Mouse (Mus musculus) heart, postnatal 0 days (tissue): Measurements from ENCODE around the gene Gins2.

ENCODE experiments used
- CTCF ChIP-seq: IDR thresholded peaks from 2 replicates; pipeline ENCODE4 v1.5.1; 2016; ENCODE audit warnings: antibody characterized with exemption, control low read depth, low read depth
- EP300 ChIP-seq: IDR thresholded peaks from 2 replicates; pipeline ENCODE4 v1.6.1; 2016; ENCODE audit warnings: antibody characterized with exemption, low read depth

DNA sequence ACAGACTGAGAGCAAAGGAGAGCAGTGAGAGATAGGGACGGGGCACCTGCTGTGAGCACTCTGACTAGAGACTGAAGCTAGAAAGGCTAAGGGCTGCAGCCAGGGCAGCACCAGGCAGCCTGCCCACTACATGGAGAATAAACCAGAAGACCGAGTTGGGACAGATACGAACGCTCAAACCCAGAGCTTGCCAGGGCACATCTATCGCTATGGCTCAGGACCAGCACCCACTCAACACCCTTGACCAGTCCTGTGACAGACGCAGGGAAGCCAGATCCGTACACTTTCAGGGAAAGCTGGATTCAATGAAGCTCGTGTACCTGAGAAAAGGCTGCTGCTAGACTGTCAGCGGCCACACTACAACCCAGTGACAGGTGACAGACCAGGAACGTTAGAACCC lies 3.6 kb downstream of the Gins2 start:
- TF ChIP-seq EP300 (no peak), CTCF (no peak)
